Mouse (Mus musculus) 3134 (cell line): Measurements from ENCODE around the gene Zfp384.

Source experiments
- DNase-seq: peaks from one replicate; pipeline ENCODE4 v3.0.0-alpha.2; 2011; ENCODE audit warnings: low spot score; ENCODE audit not compliant: insufficient read length; ENCODE audit errors: extremely low read depth

Zfp384 gene

DNA sequence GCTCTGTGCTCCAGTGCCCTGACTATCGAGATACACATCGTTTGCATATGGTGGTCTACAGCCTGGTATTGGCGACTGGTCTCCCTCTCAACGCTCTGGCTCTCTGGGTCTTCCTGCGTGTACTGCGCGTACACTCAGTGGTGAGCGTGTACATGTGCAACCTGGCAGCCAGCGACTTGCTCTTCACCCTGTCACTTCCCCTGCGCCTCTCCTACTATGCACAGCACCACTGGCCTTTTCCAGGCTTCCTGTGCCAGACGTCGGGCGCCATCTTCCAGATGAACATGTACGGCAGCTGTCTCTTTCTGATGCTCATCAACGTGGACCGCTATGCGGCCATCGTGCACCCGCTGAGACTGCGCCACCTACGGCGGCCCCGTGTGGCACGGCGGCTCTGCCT, 72.4 kb downstream of the Zfp384 start:
- DNase-seq: no peak

DNA sequence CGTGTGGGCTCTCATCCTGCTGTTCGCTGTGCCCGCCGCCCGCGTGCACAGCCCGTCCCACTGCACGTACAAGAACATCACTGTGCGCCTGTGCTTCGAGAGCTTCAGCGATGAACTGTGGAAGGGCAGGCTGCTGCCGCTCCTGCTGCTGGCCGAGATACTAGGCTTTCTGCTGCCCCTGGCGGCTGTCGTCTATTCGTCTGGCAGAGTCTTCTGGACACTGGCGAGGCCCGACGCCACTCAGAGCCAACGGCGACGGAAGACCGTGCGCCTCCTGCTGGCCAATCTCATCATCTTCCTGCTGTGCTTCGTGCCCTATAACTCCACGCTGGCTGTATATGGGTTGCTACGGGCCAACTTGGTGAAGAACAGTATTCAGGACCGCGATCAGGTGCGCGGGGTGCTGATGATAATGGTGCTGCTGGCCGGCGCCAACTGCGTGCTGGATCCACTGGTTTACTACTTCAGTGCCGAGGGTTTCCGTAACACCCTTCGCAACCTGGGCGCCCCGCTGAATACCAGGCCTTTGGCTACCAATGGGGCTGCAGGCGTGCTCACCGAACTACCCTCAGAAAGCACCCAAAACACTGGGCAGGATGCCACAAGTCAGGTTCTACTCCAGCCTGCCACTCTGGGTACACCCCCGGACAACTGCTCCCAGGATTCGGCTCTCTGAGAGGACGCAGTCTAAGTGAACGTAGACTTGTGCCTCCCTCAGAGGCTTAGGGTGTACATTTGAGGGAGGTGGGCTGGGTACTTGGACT, 73.0 kb downstream of the Zfp384 start:
- peak; percentile 55 for DNase-seq

DNA sequence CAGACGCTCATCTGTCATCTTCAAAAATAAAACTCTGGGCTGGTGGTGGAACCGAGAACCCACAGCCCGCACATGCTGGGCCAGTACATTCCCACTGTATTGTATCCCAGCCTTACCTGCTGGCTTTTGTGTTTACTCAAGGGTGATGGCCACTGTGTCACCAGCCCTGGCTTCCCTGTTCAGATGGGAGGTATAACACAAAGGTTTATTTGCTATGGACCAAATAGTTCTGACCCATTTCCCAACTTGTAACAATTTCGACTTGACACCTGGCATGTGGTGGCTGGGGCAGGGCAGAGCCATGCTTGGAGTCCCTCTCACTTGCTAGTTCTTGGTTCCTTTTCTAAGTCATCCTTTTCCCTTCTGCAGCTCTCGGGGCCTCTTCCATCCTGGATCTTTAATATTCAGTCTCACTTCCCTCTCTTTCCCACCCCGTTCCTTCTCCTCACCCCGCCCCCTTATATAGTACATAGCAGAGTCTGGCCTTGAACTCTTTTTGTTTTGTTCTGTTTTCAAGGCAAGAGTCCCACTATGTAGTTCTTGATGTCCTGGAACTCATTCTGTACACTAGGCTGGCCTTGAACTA, 73.9 kb downstream of the Zfp384 start:
- DNase-seq: no peak

DNA sequence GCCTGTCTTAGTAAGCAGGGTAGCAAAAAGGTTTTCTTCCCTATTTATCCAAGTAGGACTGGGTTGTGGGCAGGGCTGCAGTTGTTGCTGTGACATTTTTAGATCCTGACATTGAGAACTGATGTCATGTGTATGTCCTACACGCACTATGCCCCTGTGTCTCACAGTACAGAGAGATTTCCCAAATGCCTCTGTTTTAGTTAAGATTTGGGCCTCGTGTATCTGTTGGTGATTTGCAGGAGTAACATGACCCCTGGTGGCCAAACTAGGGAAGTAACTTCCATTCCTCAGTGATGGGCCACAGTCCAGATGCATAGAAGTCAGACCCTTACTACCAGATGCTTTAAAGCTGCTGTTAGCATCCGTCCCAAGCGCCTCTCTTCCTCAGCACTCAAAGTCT, 75.5 kb downstream of the Zfp384 start:
- DNase-seq: peak; percentile 42
